Mouse (Mus musculus): ENCODE measurements around the gene Slc22a5. TPM values are rescaled to one million over a fixed set of nuclear protein-coding genes. Genes with fewer than 3 reads are reported as not detected.
"Not testable (repeated sequence)": the region's sequence is repeated elsewhere in the genome, so short reads cannot be mapped to it uniquely, and the experiment has no call there.

The Slc22a5 gene
- polyA plus RNA-seq (2016; fragmentation: Nextera tagmentation; extraction: Ambion mirVana): 2.4 and 3.3 TPM in 2 replicates

- peaks cover 42% of the 10 kb centered on the region for H3K4me1 ChIP-seq
- WGBS (ENCODE audit: insufficient replicate concordance): 2% methylated on average over 63 of the region's 63 CpGs
- ATAC-seq: peak; percentile 97
These were observed at the start of gene Slc22a5 for GRCm38 (mm10) chr11:53891505-53892451. Gene Slc22a5, minus strand, starts transcription at chr11:53891660.

GRCm38 (mm10) chr11:53931944-53932318, 40.5 kb upstream of the Slc22a5 start:
- H3K4me2 ChIP-seq; H3K4me1 ChIP-seq; ATAC-seq; H3K4me3 ChIP-seq; H3K27me3 ChIP-seq (replicated peaks); H3K9ac ChIP-seq; H3K36me3 ChIP-seq; H3K9me3 ChIP-seq (replicated peaks); H3K27ac ChIP-seq: not testable (repeated sequence)
- WGBS (ENCODE audit: insufficient replicate concordance): 56% methylated on average over 4 of the region's 4 CpGs

More at GRCm38 (mm10) chr11:53891505-53892451, at the start of gene Slc22a5:
- Histone ChIP-seq H3K36me3 (no peaks in the 10 kb centered on the region), H3K27me3 (replicated peaks) (no peaks in the 10 kb centered on the region), H3K9ac (peak within 1 kb of the TSS; percentile 77), H3K4me3 (peak within 1 kb of the TSS; percentile 68), H3K4me2 (peak within 1 kb of the TSS; percentile 96), H3K27ac (peak within 1 kb of the TSS; percentile 83), H3K9me3 (replicated peaks) (no peaks in the 10 kb centered on the region)

GRCm38 (mm10) chr11:53931091-53931943, 39.9 kb upstream of the Slc22a5 start:
- no peak overlapping the region for H3K4me3 ChIP-seq
- no peaks in the 10 kb centered on the region for H3K9me3 ChIP-seq (replicated peaks)
- no peaks in the 10 kb centered on the region for H3K36me3 ChIP-seq
- H3K27ac ChIP-seq: no peak overlapping the region
- no peaks in the 10 kb centered on the region; the same call in 1 of the 2 replicates for H3K27me3 ChIP-seq (replicated peaks)
- H3K4me1 ChIP-seq: no peaks in the 10 kb centered on the region
- H3K9ac ChIP-seq: no peak overlapping the region
- WGBS (ENCODE audit: insufficient replicate concordance): 31% methylated on average over 17 of the region's 17 CpGs
- H3K4me2 ChIP-seq: no peak overlapping the region
- ATAC-seq: no peak

GRCm38 (mm10) chr11:53929741-53930140, 38.3 kb upstream of the Slc22a5 start:
- Histone ChIP-seq H3K36me3 (no peaks in the 10 kb centered on the region), H3K9ac (no peak overlapping the region), H3K27ac (no peak overlapping the region), H3K9me3 (replicated peaks) (no peaks in the 10 kb centered on the region), H3K4me1 (no peaks in the 10 kb centered on the region), H3K4me3 (no peak overlapping the region), H3K27me3 (replicated peaks) (no peaks in the 10 kb centered on the region; the same call in 1 of the 2 replicates), H3K4me2 (no peak overlapping the region)
- no peak for ATAC-seq
- 67% methylated on average over 3 of the region's 3 CpGs for WGBS (ENCODE audit: insufficient replicate concordance)

- H3K9ac ChIP-seq: no peak overlapping the region
- no peak overlapping the region for H3K27ac ChIP-seq
- no peak overlapping the region for H3K4me2 ChIP-seq
- H3K36me3 ChIP-seq: no peaks in the 10 kb centered on the region
- no peaks in the 10 kb centered on the region; the same call in 1 of the 2 replicates for H3K27me3 ChIP-seq (replicated peaks)
- no peaks in the 10 kb centered on the region for H3K4me1 ChIP-seq
- ATAC-seq: no peak
- no peaks in the 10 kb centered on the region for H3K9me3 ChIP-seq (replicated peaks)
- WGBS (ENCODE audit: insufficient replicate concordance): 52% methylated on average over 3 of the region's 3 CpGs
- no peak overlapping the region for H3K4me3 ChIP-seq
These were observed 37.1 kb upstream of the Slc22a5 start for GRCm38 (mm10) chr11:53928585-53928984.

- no peak overlapping the region for H3K9ac ChIP-seq
- H3K27ac ChIP-seq: no peak overlapping the region
- H3K4me3 ChIP-seq: no peak overlapping the region
- ATAC-seq: no peak
- H3K36me3 ChIP-seq: no peaks in the 10 kb centered on the region
- no peak overlapping the region for H3K4me2 ChIP-seq
- H3K27me3 ChIP-seq (replicated peaks): no peaks in the 10 kb centered on the region; the same call in 1 of the 2 replicates
- no peaks in the 10 kb centered on the region for H3K9me3 ChIP-seq (replicated peaks)
- 62% methylated on average over 5 of the region's 5 CpGs for WGBS (ENCODE audit: insufficient replicate concordance)
- H3K4me1 ChIP-seq: no peaks in the 10 kb centered on the region
These were observed 34.8 kb upstream of the Slc22a5 start for GRCm38 (mm10) chr11:53926303-53926702.

GRCm38 (mm10) chr11:53918851-53919250, 27.4 kb upstream of the Slc22a5 start:
- H3K4me1 ChIP-seq: no peaks in the 10 kb centered on the region
- no peaks in the 10 kb centered on the region for H3K36me3 ChIP-seq
- no peaks in the 10 kb centered on the region for H3K9me3 ChIP-seq (replicated peaks)
- H3K9ac ChIP-seq: no peak overlapping the region
- no peak for ATAC-seq
- no peak overlapping the region for H3K4me3 ChIP-seq
- WGBS (ENCODE audit: insufficient replicate concordance): 84% methylated on average over 4 of the region's 4 CpGs
- H3K27me3 ChIP-seq (replicated peaks): no peaks in the 10 kb centered on the region; the same call in 1 of the 2 replicates
- H3K4me2 ChIP-seq: no peak overlapping the region
- no peak overlapping the region for H3K27ac ChIP-seq

- WGBS (ENCODE audit: insufficient replicate concordance): 57% methylated on average over 4 of the region's 4 CpGs
- Histone ChIP-seq H3K27ac (no peak overlapping the region), H3K27me3 (replicated peaks) (peaks cover 6% of the 10 kb centered on the region; the same call in 1 of the 2 replicates), H3K4me1 (no peaks in the 10 kb centered on the region), H3K36me3 (no peaks in the 10 kb centered on the region), H3K9ac (no peak overlapping the region), H3K9me3 (replicated peaks) (no peaks in the 10 kb centered on the region), H3K4me3 (no peak overlapping the region), H3K4me2 (no peak overlapping the region)
- ATAC-seq: no peak
These were observed 19.6 kb upstream of the Slc22a5 start for GRCm38 (mm10) chr11:53911011-53911410.

GRCm38 (mm10) chr11:53908686-53909085, 17.2 kb upstream of the Slc22a5 start:
- no peak overlapping the region for H3K4me2 ChIP-seq
- peaks cover 6% of the 10 kb centered on the region; the same call in 1 of the 2 replicates for H3K27me3 ChIP-seq (replicated peaks)
- H3K4me1 ChIP-seq: no peaks in the 10 kb centered on the region
- H3K27ac ChIP-seq: no peak overlapping the region
- H3K36me3 ChIP-seq: no peaks in the 10 kb centered on the region
- ATAC-seq: no peak
- WGBS (ENCODE audit: insufficient replicate concordance): 62% methylated on average over 8 of the region's 8 CpGs
- no peaks in the 10 kb centered on the region for H3K9me3 ChIP-seq (replicated peaks)
- H3K4me3 ChIP-seq: no peak overlapping the region
- H3K9ac ChIP-seq: no peak overlapping the region

GRCm38 (mm10) chr11:53904534-53904925, 13.1 kb upstream of the Slc22a5 start:
- no peak for ATAC-seq
- no peak overlapping the region for H3K4me2 ChIP-seq
- no peaks in the 10 kb centered on the region for H3K9me3 ChIP-seq (replicated peaks)
- WGBS (ENCODE audit: insufficient replicate concordance): 70% methylated on average over 9 of the region's 9 CpGs
- no peak overlapping the region for H3K9ac ChIP-seq
- no peaks in the 10 kb centered on the region for H3K36me3 ChIP-seq
- H3K27ac ChIP-seq: no peak overlapping the region
- H3K4me1 ChIP-seq: no peaks in the 10 kb centered on the region
- 0 out of 2 replicates have a peak, but pooled peaks cover 6% of the 10 kb centered on the region for H3K27me3 ChIP-seq (replicated peaks)
- no peak overlapping the region for H3K4me3 ChIP-seq

GRCm38 (mm10) chr11:53903781-53904533, 12.5 kb upstream of the Slc22a5 start:
- Histone ChIP-seq H3K4me2 (no peak overlapping the region), H3K4me1 (no peaks in the 10 kb centered on the region), H3K9me3 (replicated peaks) (no peaks in the 10 kb centered on the region), H3K36me3 (no peaks in the 10 kb centered on the region), H3K27me3 (replicated peaks) (0 out of 2 replicates have a peak, but pooled peaks cover under 1% of the 10 kb centered on the region), H3K4me3 (no peak overlapping the region), H3K27ac (no peak overlapping the region), H3K9ac (no peak overlapping the region)
- ATAC-seq: 0 out of 2 replicates have a peak, but pooled peaks have one; percentile 27
- WGBS (ENCODE audit: insufficient replicate concordance): 54% methylated on average over 16 of the region's 16 CpGs

Data from liver, embryonic 12.5 days (tissue).